Mouse (Mus musculus) bone marrow macrophage, adult 2 months (primary cell): ENCODE data around the gene Nmd3. TPM values are rescaled to one million over a fixed set of nuclear protein-coding genes. Genes with fewer than 3 reads are reported as not detected.

Experiments used
- H3K27ac ChIP-seq: 2 replicates; pipeline ENCODE4 v1.5.1; 2012; ENCODE audit warnings: low read depth, low read length; ENCODE audit not compliant: insufficient read depth
- H3K4me1 ChIP-seq: 2 replicates; pipeline ENCODE4 v1.6.1; 2012; ENCODE audit warnings: low read length; ENCODE audit not compliant: control insufficient read depth, insufficient read depth
- H3K4me3 ChIP-seq: 2 replicates; pipeline ENCODE4 v1.5.1; 2012; ENCODE audit warnings: mild to moderate bottlenecking, low read length, moderate library complexity; ENCODE audit not compliant: insufficient read depth
- CTCF ChIP-seq: IDR thresholded peaks from 2 replicates; pipeline ENCODE4 v1.5.1; 2012; ENCODE audit warnings: low read depth, mild to moderate bottlenecking, low read length, moderate library complexity
- POLR2A ChIP-seq: IDR thresholded peaks from 2 replicates; pipeline ENCODE4 v1.6.1; 2012; ENCODE audit warnings: mild to moderate bottlenecking, low read depth, low read length, borderline replicate concordance
- polyA plus RNA-seq: library from polyadenylated mRNA; stranded (reverse); fragments of >200 nt; gene quantifications from 2 replicates; pipeline ENCODE4 v1.2.4, GENCODE M21; 2012; ENCODE audit not compliant: missing spikeins, insufficient read depth, insufficient read length

Nmd3 gene
- polyA plus RNA-seq, 1 experiment: 48.1 TPM

DNA sequence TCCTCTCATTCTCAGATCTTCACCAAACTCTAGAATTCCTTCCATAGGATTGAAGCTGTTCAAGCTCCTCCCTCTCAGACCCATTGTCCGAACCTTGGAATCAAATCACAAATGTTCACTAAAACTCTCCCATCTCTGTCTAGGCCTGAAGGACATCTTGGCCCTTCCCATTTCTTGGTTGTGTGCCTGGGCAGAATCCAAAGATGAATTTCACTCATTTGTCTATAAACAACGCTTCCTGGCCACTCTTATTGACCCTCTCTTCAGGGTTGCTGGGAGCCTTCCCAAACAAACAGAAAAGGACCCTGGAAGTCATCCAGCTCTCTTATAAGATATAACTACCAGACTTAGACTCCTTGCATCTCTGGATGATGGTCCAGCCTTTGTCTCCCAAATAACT lies 76.2 kb downstream of the Nmd3 start:
- no peak overlapping the region for H3K4me3 ChIP-seq
- no peaks in the 10 kb centered on the region for H3K4me1 ChIP-seq
- TF ChIP-seq POLR2A (no peak), CTCF (no peak)
- H3K27ac ChIP-seq: no peak overlapping the region

DNA sequence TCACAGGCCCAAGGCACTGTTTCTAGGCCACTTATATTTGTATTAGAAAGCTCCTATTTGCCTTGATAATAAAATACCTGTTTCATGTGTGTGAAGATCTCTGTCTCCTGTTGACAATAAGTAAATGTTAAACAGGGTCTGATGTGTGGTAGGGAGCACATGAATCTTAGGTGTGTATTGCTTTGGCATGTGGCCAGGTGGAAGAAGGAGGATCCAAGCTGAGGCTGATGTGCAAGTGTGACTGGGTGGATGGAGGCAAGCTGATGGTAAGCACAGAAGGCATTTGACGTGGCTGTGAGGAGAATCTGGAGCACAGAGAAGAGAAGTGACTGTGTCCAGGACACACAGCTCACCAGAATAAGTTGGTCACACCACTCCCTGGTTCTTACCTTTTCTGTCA lies 77.3 kb downstream of the Nmd3 start:
- Histone ChIP-seq H3K4me1 (no peaks in the 10 kb centered on the region), H3K4me3 (no peak overlapping the region), H3K27ac (no peak overlapping the region)
- no peak for TF ChIP-seq CTCF
- no peak for TF ChIP-seq POLR2A

DNA sequence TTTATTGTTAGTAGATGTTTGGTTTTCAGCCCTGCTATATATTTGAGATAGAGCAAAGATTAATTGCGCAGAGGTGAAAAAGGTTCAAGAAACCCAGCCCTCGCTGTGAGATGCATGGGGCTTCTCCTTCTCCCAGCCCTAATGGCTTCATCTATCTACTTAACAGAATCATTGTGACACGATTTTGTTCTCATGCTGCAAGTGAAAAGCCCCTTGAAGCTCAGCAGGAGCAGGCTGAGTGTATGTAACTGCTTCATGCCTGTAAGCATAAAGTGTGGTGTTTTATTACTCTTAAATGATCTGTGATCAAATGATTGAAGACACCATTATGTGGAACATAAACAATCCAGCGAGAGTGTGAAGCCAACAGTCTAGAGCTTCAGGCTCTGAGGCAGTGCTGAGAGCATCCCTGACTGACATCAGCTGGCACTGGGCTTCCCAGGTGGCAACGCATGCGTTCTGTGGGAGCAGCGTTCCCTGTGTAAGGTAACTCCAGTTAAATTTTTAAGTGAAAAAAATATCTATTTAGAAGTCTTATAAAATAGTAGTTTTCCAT lies 79.1 kb downstream of the Nmd3 start:
- TF ChIP-seq CTCF (no peak), POLR2A (no peak)
- no peak overlapping the region for H3K27ac ChIP-seq
- H3K4me3 ChIP-seq: no peak overlapping the region
- H3K4me1 ChIP-seq: no peaks in the 10 kb centered on the region

DNA sequence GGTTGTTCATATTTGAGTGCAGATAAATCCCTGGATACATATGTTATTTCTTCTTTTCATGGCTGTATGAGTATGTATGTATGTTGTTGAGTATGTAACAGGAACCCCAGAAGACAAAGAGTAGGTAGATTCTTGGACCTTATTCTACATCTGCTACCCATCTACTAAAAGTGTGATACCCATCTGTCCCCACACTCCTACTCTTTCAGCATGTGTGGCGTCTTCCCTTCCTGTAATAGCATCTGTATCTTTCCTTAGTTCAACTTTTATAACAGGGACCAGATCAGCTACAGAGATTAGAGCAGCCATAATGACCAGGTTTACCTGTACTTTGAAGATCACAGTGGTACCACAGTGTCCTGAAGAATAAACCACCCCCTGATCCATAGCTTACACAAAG lies 81.4 kb downstream of the Nmd3 start:
- no peak for TF ChIP-seq CTCF
- no peak for TF ChIP-seq POLR2A
- H3K4me1 ChIP-seq: no peaks in the 10 kb centered on the region
- H3K27ac ChIP-seq: no peak overlapping the region
- H3K4me3 ChIP-seq: no peak overlapping the region

Other genes starting within 250 kb of the Nmd3 start
- gene B3galnt1, start 123.0 kb upstream of the Nmd3 start, polyA plus RNA-seq: 27.3 and 34.2 TPM in 2 replicates
- gene Sptssb, start 138.0 kb downstream of the Nmd3 start, polyA plus RNA-seq: not detected in 2 replicates